Mouse (Mus musculus): ENCODE data around the gene Trp63.

Gene Trp63

DNA sequence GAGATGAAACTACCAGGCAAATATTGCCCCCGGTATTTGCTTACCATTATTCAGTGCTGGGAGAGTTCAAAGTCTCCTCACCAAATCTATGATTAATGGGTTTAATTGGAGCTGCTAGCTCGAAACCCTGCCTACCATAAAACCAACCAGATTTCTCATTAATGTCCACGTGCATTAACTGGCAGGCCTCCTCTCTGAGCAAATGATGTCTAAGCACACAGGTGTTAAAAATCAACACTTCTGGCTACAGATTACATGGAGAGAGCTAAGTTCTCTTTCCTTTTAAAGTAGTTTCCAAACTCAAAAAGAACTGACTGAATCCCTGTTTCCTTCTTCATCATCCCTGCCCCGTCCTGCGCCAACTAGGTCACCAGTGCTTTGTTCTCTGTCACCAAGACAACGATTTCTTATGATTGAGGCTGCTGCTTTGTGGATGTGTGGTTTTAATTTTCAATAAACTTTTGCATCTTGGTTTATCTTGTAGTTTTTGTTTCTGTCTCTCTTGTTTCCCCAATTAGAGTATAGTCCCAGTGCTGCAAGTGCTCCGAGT lies 193.9 kb downstream of the Trp63 start:
- DNase-seq = peak; percentile 49

DNA sequence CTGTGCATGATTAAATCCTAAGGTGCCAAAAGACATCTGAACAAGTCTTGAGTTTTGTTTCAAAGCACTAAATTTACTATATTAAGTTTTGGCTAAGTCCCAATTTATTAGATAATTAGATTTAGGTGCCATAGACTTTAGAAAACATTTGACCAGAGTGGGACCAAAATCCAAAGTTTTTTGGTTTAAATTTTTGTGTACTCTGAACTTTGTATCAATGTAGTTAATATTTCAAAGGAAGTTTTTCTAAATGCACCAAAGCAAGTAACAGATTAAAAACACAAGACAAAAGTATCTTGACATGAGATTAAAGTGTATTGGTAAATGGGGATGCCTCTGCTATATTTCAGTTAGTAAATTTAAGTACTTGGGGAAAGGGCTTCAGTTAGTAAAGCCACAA lies 194.6 kb downstream of the Trp63 start:
- no peak for DNase-seq

GRCm38 (mm10) chr16:25899071-25899470 lies 215.5 kb downstream of the Trp63 start:
- DNase-seq = no peak

DNA sequence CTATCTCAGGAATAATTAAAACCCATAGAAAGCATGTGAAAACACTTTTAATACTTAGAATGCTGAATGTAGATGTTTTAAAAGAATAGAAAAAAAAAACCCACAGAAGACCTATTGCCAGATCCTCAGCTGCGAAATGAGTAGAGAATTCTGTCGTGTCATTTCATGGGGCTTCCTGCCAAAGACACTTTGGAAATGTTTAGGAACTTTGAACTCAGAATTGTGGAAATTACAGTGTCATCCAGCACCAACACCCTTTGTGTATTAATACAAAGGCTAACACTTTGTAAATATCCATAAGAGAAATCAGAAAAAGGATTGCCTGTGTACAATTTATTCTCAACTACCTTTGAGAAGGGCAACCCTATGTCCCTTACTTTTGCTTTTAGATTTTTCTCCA lies 216.1 kb downstream of the Trp63 start:
- DNase-seq = no peak

DNA sequence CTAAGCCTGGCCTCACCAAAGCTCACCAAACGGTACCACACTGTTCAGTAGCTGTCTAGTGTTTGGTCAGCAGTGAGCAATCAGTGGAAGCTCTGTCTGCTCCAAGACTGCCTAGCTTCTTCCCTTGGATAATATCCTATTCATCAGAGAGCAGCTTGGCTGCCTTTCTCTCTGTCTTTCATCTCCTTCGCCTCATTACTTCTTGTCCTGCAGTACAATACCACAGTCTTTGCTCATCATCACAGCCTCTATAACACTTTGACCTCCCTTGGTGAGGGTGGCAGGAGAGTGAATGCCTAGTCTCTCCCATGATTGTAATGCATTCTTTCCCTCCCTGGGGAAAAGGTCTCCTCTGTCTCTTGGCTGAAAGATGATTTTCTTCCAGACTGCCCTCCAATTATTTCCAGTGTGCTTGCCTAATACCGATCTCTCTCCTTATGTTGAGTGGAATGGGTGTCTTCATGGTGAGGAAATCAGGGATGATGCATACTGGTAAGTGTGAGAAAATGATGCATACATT lies 216.9 kb downstream of the Trp63 start:
- DNase-seq = no peak

GRCm38 (mm10) chr16:25912185-25912584 lies 228.6 kb downstream of the Trp63 start:
- DNase-seq = no peak

- no peak for DNase-seq
Measured at GRCm38 (mm10) chr16:25934181-25934580, 250.6 kb downstream of the Trp63 start.

All from kidney, adult 18-20 months (tissue).